Mouse (Mus musculus) hindbrain, embryonic 15.5 days (tissue): ENCODE measurements at regions not wholly inside any gene's neighbourhood (a gene's known extent, or its start where the extent isn't known, plus 50 kb on each side); places are given as distances from the start of the nearest gene placed in this dataset.

Experiments used
- ATAC-seq: fragments of 200-750 bp; cut with Nextera tagmentation; 2 replicates; pipeline ENCODE4 v1.8.0; 2017; ENCODE audit warnings: low read depth, moderate number of reproducible peaks, moderate TSS enrichment; ENCODE audit not compliant: low FRiP score
- H3K27ac ChIP-seq: fragments of 300-500 bp; sonication (generic); replicated peaks from 2 replicates; pipeline ENCODE4 v1.5.1; 2015; ENCODE audit warnings: mild to moderate bottlenecking, inconsistent platforms
- H3K27me3 ChIP-seq: fragments of 300-500 bp; sonication (generic); 2 replicates; pipeline ENCODE4 v1.6.1; 2015; ENCODE audit warnings: control low read depth, inconsistent platforms
- H3K36me3 ChIP-seq: fragments of 300-500 bp; sonication (generic); 2 replicates; pipeline ENCODE4 v1.6.1; 2015; ENCODE audit warnings: control low read depth, inconsistent platforms
- H3K4me1 ChIP-seq: fragments of 300-500 bp; sonication (generic); replicated peaks from 2 replicates; pipeline ENCODE4 v1.6.1; 2015; ENCODE audit warnings: control low read depth, inconsistent platforms
- H3K4me2 ChIP-seq: fragments of 300-500 bp; sonication (generic); 2 replicates; pipeline ENCODE4 v1.6.1; 2015; ENCODE audit warnings: moderate library complexity, mild to moderate bottlenecking, inconsistent platforms
- H3K4me3 ChIP-seq: fragments of 300-500 bp; sonication (generic); 2 replicates; pipeline ENCODE4 v1.5.1; 2015; ENCODE audit warnings: mild to moderate bottlenecking, inconsistent platforms
- H3K9ac ChIP-seq: fragments of 300-500 bp; sonication (generic); 2 replicates; pipeline ENCODE4 v1.6.1; 2015; ENCODE audit warnings: inconsistent platforms
- H3K9me3 ChIP-seq: fragments of 300-500 bp; sonication (generic); 2 replicates; pipeline ENCODE4 v1.6.1; 2016; ENCODE audit warnings: control low read depth, inconsistent platforms
- WGBS: fragments of 180-500 bp; shearing (Covaris S2); methylation state at CpG from one replicate; pipeline ENCODE4 v1.1.7; 2015; 5-methylcytosine and 5-hydroxymethylcytosine counted together

- no peak overlapping the region for H3K4me2 ChIP-seq
- H3K9me3 ChIP-seq: no peaks in the 10 kb centered on the region
- no peak overlapping the region for H3K27ac ChIP-seq
- no peak overlapping the region for H3K9ac ChIP-seq
- H3K4me3 ChIP-seq: no peak overlapping the region
- H3K36me3 ChIP-seq: no peaks in the 10 kb centered on the region
- 62% methylated on average over 4 of the region's 4 CpGs for WGBS
- peaks cover 12% of the 10 kb centered on the region for H3K27me3 ChIP-seq
- ATAC-seq: no peak
- H3K4me1 ChIP-seq: no peaks in the 10 kb centered on the region
Observed at GRCm38 (mm10) chr4:114686091-114686490, 135.4 kb upstream of the Gm12830 start.

- Histone ChIP-seq H3K4me3 (no peak overlapping the region), H3K27ac (no peak overlapping the region), H3K4me2 (no peak overlapping the region), H3K9me3 (no peaks in the 10 kb centered on the region), H3K9ac (no peak overlapping the region), H3K27me3 (peaks cover 8% of the 10 kb centered on the region; the same call in 1 of the 2 replicates), H3K36me3 (no peaks in the 10 kb centered on the region), H3K4me1 (no peaks in the 10 kb centered on the region)
- peak; percentile 31; the same call in 1 of the 2 replicates for ATAC-seq
- WGBS: 26% methylated on average over 16 of the region's 16 CpGs
Observed at GRCm38 (mm10) chr4:114688356-114688972, 133.1 kb upstream of the Gm12830 start.

GRCm38 (mm10) chr4:114688973-114689371 lies 132.6 kb upstream of the Gm12830 start:
- WGBS: 63% methylated on average over 6 of the region's 6 CpGs
- no peak overlapping the region for H3K4me2 ChIP-seq
- ATAC-seq: no peak

GRCm38 (mm10) chr4:114705586-114705985 lies 115.9 kb upstream of the Gm12830 start:
- Histone ChIP-seq H3K27ac (no peak overlapping the region), H3K4me2 (no peak overlapping the region), H3K4me1 (no peaks in the 10 kb centered on the region), H3K9ac (no peak overlapping the region), H3K9me3 (no peaks in the 10 kb centered on the region), H3K27me3 (no peaks in the 10 kb centered on the region), H3K36me3 (no peaks in the 10 kb centered on the region), H3K4me3 (no peak overlapping the region)
- WGBS: 60% methylated on average over 4 of the region's 4 CpGs
- no peak for ATAC-seq

More at GRCm38 (mm10) chr4:114688973-114689371, 132.6 kb upstream of the Gm12830 start:
- H3K4me3 ChIP-seq: no peak overlapping the region
- H3K9ac ChIP-seq: no peak overlapping the region
- no peaks in the 10 kb centered on the region for H3K9me3 ChIP-seq
- H3K4me1 ChIP-seq: no peaks in the 10 kb centered on the region
- no peaks in the 10 kb centered on the region for H3K36me3 ChIP-seq
- peaks cover 8% of the 10 kb centered on the region; the same call in 1 of the 2 replicates for H3K27me3 ChIP-seq
- no peak overlapping the region for H3K27ac ChIP-seq

GRCm38 (mm10) chr4:114710182-114710909 lies 111.2 kb upstream of the Gm12830 start:
- Histone ChIP-seq H3K27me3 (no peaks in the 10 kb centered on the region), H3K9me3 (no peaks in the 10 kb centered on the region), H3K4me1 (no peaks in the 10 kb centered on the region), H3K4me3 (no peak overlapping the region), H3K9ac (no peak overlapping the region), H3K36me3 (no peaks in the 10 kb centered on the region), H3K27ac (no peak overlapping the region), H3K4me2 (no peak overlapping the region)
- ATAC-seq: no peak
- WGBS: 61% methylated on average over 3 of the region's 3 CpGs

GRCm38 (mm10) chr4:114711082-114711481 lies 110.4 kb upstream of the Gm12830 start:
- Histone ChIP-seq H3K9ac (no peak overlapping the region), H3K36me3 (no peaks in the 10 kb centered on the region), H3K4me2 (no peak overlapping the region), H3K27ac (no peak overlapping the region), H3K4me3 (no peak overlapping the region), H3K4me1 (no peaks in the 10 kb centered on the region), H3K9me3 (no peaks in the 10 kb centered on the region), H3K27me3 (no peaks in the 10 kb centered on the region)
- 76% methylated on average over 3 of the region's 3 CpGs for WGBS
- ATAC-seq: no peak

- ATAC-seq: peak; percentile 65; the same call in 1 of the 2 replicates
- no peak overlapping the region for H3K4me3 ChIP-seq
- H3K36me3 ChIP-seq: no peaks in the 10 kb centered on the region
- H3K27ac ChIP-seq: no peak overlapping the region
- no peak overlapping the region for H3K4me2 ChIP-seq
- no peaks in the 10 kb centered on the region for H3K9me3 ChIP-seq
- 39% methylated on average over 7 of the region's 7 CpGs for WGBS
- H3K9ac ChIP-seq: no peak overlapping the region
- no peaks in the 10 kb centered on the region for H3K4me1 ChIP-seq
- no peaks in the 10 kb centered on the region for H3K27me3 ChIP-seq
Observed at GRCm38 (mm10) chr4:114712005-114712665, 109.4 kb upstream of the Gm12830 start.

GRCm38 (mm10) chr4:114712921-114713527 lies 108.5 kb upstream of the Gm12830 start:
- H3K9ac ChIP-seq: no peak overlapping the region
- H3K4me1 ChIP-seq: no peaks in the 10 kb centered on the region
- H3K27ac ChIP-seq: no peak overlapping the region
- WGBS: 52% methylated on average over 4 of the region's 4 CpGs
- H3K9me3 ChIP-seq: no peaks in the 10 kb centered on the region
- 0 out of 2 replicates have a peak, but pooled peaks have one; percentile 46 for ATAC-seq
- no peaks in the 10 kb centered on the region for H3K36me3 ChIP-seq
- H3K4me2 ChIP-seq: no peak overlapping the region
- H3K4me3 ChIP-seq: no peak overlapping the region
- no peaks in the 10 kb centered on the region for H3K27me3 ChIP-seq

- Histone ChIP-seq H3K4me2 (no peak overlapping the region), H3K4me3 (no peak overlapping the region), H3K4me1 (no peaks in the 10 kb centered on the region), H3K36me3 (no peaks in the 10 kb centered on the region), H3K27me3 (no peaks in the 10 kb centered on the region), H3K27ac (no peak overlapping the region), H3K9me3 (no peaks in the 10 kb centered on the region), H3K9ac (no peak overlapping the region)
- WGBS: 80% methylated on average over 2 of the region's 2 CpGs
- no peak for ATAC-seq
Observed at GRCm38 (mm10) chr4:114716703-114717102, 104.8 kb upstream of the Gm12830 start.

GRCm38 (mm10) chr4:114720696-114721095 lies 100.8 kb upstream of the Gm12830 start:
- no peak for ATAC-seq

GRCm38 (mm10) chr4:114721386-114721785 lies 100.1 kb upstream of the Gm12830 start:
- no peak overlapping the region for H3K4me3 ChIP-seq
- no peaks in the 10 kb centered on the region for H3K9me3 ChIP-seq
- ATAC-seq: no peak
- 65% methylated on average over 2 of the region's 2 CpGs for WGBS
- no peak overlapping the region for H3K9ac ChIP-seq
- no peaks in the 10 kb centered on the region for H3K27me3 ChIP-seq
- no peak overlapping the region for H3K27ac ChIP-seq
- H3K4me2 ChIP-seq: no peak overlapping the region
- H3K36me3 ChIP-seq: no peaks in the 10 kb centered on the region
- H3K4me1 ChIP-seq: no peaks in the 10 kb centered on the region

More at GRCm38 (mm10) chr4:114720696-114721095, 100.8 kb upstream of the Gm12830 start:
- no peak overlapping the region for H3K9ac ChIP-seq
- H3K4me1 ChIP-seq: no peaks in the 10 kb centered on the region
- H3K27me3 ChIP-seq: no peaks in the 10 kb centered on the region
- WGBS: 69% methylated on average over 3 of the region's 3 CpGs
- H3K36me3 ChIP-seq: no peaks in the 10 kb centered on the region
- no peak overlapping the region for H3K4me3 ChIP-seq
- H3K4me2 ChIP-seq: no peak overlapping the region
- no peaks in the 10 kb centered on the region for H3K9me3 ChIP-seq
- no peak overlapping the region for H3K27ac ChIP-seq
